ENCODE assay signal across 23 mouse cellular contexts in the genomic region with DNA sequence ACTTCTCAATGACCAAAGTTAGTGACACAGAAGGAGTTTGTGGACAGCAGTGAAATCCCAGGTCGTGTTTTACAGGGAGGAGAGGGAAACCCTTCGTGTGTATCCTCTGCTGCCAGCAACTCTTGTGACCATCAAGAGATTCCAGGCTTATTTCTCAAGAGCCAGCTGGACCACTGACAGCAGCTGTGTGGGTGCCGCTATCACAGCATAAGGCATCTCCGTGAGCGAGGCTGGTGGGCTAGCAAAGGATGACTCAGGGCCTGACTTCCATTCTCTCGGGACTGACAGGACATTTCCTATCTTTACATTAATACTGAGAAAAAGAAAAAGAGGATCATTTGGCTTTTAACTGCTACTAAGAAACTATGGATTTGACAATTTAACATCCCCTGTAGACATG.
A peak's percentile ranks its signal among the peaks of the same experiment; 100 is the strongest.
DNase-seq lines count a peak whose midpoint lies in the region; ATAC-seq lines count a peak whose summit lies in the region.
"Had no signal": no experiment of that assay in that cellular context is flagged by ENCODE, and none has a peak within 500 bp of the region (broad histone marks: within the 10 kb centered on the region; RNA-seq: fewer than 3 reads in every experiment).

No protein-coding gene starts in this region.

- no peaks in the 10 kb centered on the region; the same call in 1 of the 2 replicates for H3K36me3 ChIP-seq in intestine, embryonic 15.5 days

- no peak overlapping the region for H3K4me3 ChIP-seq in intestine, embryonic 15.5 days (replicated peaks)
- H3K4me3 ChIP-seq: embryonic facial prominence, embryonic 15.5 days; erythroblast, embryonic 14.5 days; forebrain, embryonic 10.5 days; gastrocnemius, adult 2 months; heart, embryonic 12.5 days; hindbrain, embryonic 15.5 days had no signal

- no peak overlapping the region for H3K27ac ChIP-seq in intestine, embryonic 15.5 days
- H3K27ac ChIP-seq: embryonic facial prominence, embryonic 15.5 days; forebrain, embryonic 10.5 days; gastrocnemius, adult 2 months; hindbrain, embryonic 15.5 days had no signal

- no peak overlapping the region for H3K9ac ChIP-seq in intestine, embryonic 15.5 days
- H3K9ac ChIP-seq: embryonic facial prominence, embryonic 15.5 days; heart, embryonic 12.5 days; hindbrain, embryonic 15.5 days had no signal

- H3K4me2 ChIP-seq in intestine, embryonic 15.5 days (replicated peaks) = no peak overlapping the region
- H3K4me2 ChIP-seq: embryonic facial prominence, embryonic 15.5 days; heart, embryonic 12.5 days; hindbrain, embryonic 15.5 days had no signal

- ATAC-seq in intestine, embryonic 15.5 days = no peak
- ATAC-seq: activated CD4-positive, CD25-positive, alpha-beta regulatory T cell, adult 4 months; forebrain, embryonic 14.5 days; Patski had no signal

- 79% methylated on average over 6 of the region's 6 CpGs for WGBS in intestine, embryonic 15.5 days

- DNase-seq in layer of hippocampus, adult 8-10 months (ENCODE audit: low spot score in 2 of 2) = peak; percentile 16 to 29
- DNase-seq in layer of hippocampus, postnatal 10 days (ENCODE audit: low spot score in 2 of 2) = no peak
- DNase-seq in left cerebral cortex, postnatal 25 days (ENCODE audit: low spot score in 2 of 2) = peak; percentile 31 to 76
- no peak for DNase-seq in left cerebral cortex, postnatal 10 days (ENCODE audit: extremely low spot score in 1 of 2, low spot score in 2 of 2)
- DNase-seq in frontal cortex, adult 2 months (ENCODE audit: extremely low spot score in 1 of 2, low spot score in 1 of 2) = peak; percentile 24 to 69
- peak; percentile 32 for DNase-seq in right cerebral cortex, postnatal 25 days
- DNase-seq in lung, postnatal 14 days = no peak
- DNase-seq: adrenal gland, postnatal 14 days; cerebellum, adult 18-20 months; cerebellum, postnatal 10 days; embryo, embryonic 11 days; gastrocnemius, adult 2 months; gastrocnemius, postnatal 25 days had no signal

- H3K4me1 ChIP-seq in intestine, embryonic 15.5 days (replicated peaks) = no peaks in the 10 kb centered on the region
- H3K4me1 ChIP-seq: forebrain, embryonic 10.5 days; hindbrain, embryonic 15.5 days had no signal

- intact Hi-C loops in left cerebral cortex, postnatal 25 days (cut with DNase I) = no loop called here
- intact Hi-C loops in left cerebral cortex, postnatal 10 days (cut with DNase I) = no loop called here

- H3K9me3 ChIP-seq in intestine, embryonic 15.5 days = no peaks in the 10 kb centered on the region
- H3K9me3 ChIP-seq: embryonic facial prominence, embryonic 15.5 days; forebrain, embryonic 10.5 days; heart, embryonic 12.5 days; hindbrain, embryonic 15.5 days had no signal

- H3K27me3 ChIP-seq in intestine, embryonic 15.5 days (replicated peaks) = no peaks in the 10 kb centered on the region
- H3K27me3 ChIP-seq: CH12.LX; embryonic facial prominence, embryonic 15.5 days; heart, embryonic 12.5 days; hindbrain, embryonic 15.5 days; Patski had no signal

Comparison
In these comparisons a context has a peak if more than half of its experiments do, and no peak if none do; other contexts are left out.
1. DNase-seq: peak in layer of hippocampus, adult 8-10 months (2 of 2), left cerebral cortex, postnatal 25 days (2 of 2), frontal cortex, adult 2 months (2 of 2) and right cerebral cortex, postnatal 25 days (single experiment); none in layer of hippocampus, postnatal 10 days (0 of 2), left cerebral cortex, postnatal 10 days (0 of 2) and lung, postnatal 14 days (single experiment).